Mouse (Mus musculus): ENCODE measurements around the gene Lrp2.
"Not testable (repeated sequence)": the region's sequence is repeated elsewhere in the genome, so short reads cannot be mapped to it uniquely, and the experiment has no call there.

Gene Lrp2

DNA sequence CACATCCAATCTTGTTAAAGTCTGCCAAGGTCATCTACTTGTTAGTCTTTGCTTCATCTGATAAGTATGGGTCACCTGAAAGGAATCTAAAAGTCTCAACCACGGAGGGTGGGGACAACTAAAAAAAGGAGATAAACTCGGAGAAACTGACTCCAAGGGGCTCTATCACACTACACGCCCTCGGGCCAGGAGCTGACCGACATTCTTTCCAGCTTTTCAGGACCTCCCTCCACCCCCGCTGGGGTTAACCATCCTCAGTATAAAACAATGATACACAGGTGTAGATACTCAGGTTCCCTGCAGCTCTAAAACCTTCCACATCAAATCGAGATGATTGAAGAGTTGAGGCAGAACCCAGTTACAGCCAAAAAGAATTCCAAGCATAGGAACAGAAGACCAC, 3.0 kb downstream of the Lrp2 start:
- no peak for DNase-seq (ENCODE audit: low spot score in 2 of 2)

DNA sequence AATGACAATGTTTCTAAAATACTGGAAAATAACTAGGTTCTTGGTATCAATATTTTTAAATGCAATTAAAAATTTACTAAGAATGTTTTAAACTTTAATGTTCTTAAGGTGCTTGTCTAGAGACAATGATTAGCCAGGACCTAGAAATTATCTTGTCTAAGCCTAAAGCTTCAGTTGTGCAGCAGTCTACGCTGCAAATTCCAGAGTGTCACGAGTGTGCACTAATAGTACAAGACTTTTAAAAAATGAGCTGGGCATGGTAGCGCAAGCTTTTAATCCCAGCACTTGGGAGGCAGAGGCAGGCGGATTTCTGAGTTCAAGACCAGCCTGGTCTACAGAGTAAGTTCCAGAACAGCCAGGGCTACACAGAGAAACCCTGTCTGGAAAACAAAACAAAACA, 3.8 kb downstream of the Lrp2 start:
- DNase-seq (ENCODE audit: low spot score in 2 of 2) = not testable (repeated sequence)

GRCm38 (mm10) chr2:69580091-69580490, 5.8 kb downstream of the Lrp2 start:
- DNase-seq (ENCODE audit: low spot score in 2 of 2) = no peak

- DNase-seq (ENCODE audit: low spot score in 2 of 2) = no peak
Measured at GRCm38 (mm10) chr2:69578206-69578605, 7.7 kb downstream of the Lrp2 start.

- no peak for DNase-seq (ENCODE audit: low spot score in 2 of 2)
Measured at GRCm38 (mm10) chr2:69576531-69576930, 9.3 kb downstream of the Lrp2 start.

DNA sequence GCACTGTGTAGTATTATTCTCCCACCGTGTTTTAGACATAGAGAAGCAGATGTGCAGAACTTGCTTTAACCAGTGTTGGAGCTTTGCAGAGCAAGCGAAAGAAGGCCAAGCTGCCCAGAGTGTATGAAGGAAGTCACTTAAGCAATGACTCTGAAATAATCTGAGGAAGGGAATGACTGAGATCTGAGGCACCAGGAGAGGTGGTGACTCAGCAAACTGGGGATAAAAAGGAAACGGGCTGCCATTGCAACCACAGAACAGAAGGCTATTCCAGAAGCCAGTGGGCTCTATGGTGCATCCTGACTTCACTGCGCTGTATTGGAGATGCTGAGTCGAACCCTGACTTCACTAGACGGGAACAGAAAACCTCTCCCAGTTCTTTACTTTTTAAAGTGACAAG, 10.9 kb downstream of the Lrp2 start:
- no peak for DNase-seq (ENCODE audit: low spot score in 2 of 2)

DNA sequence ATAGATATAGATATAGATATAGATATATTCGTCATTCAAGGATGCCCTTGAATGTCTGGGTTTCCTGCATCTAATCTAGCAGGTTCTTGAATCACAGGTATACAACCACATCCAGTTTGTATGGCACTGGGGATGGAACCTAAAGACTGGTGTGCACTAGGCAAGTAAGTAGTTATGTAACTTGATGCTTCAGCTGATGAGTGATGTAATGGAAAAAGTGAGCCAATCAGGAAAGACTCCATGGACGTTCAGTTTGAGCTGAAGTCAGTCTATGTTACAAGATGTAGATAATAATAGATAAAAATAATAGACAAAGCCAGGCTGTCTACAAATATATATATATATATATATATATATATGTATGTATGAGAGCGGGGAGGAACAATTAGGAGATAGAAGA, 11.6 kb downstream of the Lrp2 start:
- no peak for DNase-seq (ENCODE audit: low spot score in 2 of 2)

DNA sequence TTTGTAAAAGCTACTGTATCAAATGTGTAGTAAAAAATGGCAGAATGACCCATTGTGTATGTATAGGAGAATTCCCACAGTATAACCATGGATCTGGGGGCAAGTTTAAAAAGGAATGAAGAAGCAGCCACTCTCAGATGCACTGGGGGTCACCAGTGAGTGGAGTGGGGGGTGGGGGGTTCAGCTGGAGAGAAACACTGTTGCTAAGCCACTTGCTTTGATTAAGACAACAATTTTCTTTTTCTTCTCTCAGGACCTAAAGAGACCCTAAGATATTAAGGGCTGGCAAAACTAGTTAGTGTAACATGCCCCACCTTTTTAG, 12.2 kb downstream of the Lrp2 start:
- no peak for DNase-seq (ENCODE audit: low spot score in 2 of 2)

DNA sequence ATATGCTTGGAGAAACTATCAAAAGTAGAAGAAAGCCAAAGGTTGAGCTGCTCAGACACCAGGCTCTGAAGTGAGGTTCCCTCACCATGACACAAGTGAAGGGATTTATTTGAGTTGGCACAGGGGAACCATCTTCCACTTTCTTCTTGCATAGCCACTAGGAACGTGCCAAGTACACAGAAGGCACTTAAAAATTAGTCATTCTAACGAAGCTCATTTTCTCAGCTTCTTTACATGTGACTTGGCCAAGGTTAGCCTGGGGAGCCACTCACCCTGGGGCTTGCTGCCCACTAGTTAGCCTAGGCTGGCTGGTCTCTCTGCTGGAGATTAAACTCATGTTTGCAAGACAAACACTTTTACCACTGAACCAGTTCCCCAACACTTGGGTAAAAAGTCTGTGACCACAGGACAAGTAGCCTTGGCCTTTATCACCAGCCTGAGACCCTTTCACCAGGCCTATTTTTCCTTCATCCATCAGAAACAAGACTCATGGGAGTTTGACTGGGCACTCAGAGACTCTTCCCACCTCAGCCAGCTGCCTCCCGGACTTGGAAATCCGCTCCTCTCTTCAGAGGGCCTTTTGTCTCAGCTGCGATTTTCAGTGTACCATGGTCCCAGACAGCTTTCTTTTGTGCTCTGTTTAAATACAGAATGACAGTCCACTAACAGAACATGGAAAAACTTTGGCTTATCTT, 12.7 kb downstream of the Lrp2 start:
- no peak for DNase-seq (ENCODE audit: low spot score in 2 of 2)

GRCm38 (mm10) chr2:69570556-69570955, 15.3 kb downstream of the Lrp2 start:
- DNase-seq (ENCODE audit: low spot score in 2 of 2) = no peak

DNA sequence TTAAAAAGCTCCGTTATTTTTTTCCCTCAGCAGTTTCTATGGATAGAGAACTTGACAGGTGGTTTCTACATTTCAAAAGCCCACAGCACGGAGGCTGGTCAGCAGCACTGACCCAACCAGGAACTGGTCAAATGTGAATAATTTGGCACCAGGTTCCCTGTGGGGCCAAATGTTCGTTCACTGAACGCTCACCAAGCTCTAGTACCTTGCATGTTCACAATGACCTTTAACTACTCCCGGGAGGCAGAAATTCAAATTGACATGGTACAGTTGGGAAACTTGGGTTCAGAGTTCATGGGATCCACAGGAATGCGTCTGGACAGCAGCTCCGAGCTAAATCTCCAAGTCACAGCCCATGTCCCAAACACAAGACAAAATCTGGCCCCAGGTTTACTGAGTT, 19.6 kb downstream of the Lrp2 start:
- no peak for DNase-seq (ENCODE audit: low spot score in 2 of 2)

DNA sequence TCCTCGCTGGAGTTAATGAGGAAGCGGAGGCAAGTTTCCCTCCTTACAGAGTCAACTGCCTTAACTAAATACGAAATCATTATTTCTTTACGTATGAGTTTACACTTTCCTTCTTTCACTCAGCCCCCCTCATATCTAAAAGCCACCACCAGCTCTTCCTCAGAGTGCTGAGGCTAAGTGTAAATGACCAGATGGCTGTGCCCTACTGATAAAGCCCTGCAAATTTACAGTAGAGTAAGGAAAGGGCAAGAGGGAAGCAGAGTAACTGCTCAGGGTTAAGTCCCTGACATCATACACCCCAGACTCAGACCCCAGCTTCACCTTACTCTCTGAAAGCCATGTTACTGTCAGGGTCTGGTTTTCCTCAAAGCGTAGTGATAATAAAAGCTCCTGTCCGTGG, 22.4 kb downstream of the Lrp2 start:
- no peak for DNase-seq (ENCODE audit: low spot score in 2 of 2)

DNA sequence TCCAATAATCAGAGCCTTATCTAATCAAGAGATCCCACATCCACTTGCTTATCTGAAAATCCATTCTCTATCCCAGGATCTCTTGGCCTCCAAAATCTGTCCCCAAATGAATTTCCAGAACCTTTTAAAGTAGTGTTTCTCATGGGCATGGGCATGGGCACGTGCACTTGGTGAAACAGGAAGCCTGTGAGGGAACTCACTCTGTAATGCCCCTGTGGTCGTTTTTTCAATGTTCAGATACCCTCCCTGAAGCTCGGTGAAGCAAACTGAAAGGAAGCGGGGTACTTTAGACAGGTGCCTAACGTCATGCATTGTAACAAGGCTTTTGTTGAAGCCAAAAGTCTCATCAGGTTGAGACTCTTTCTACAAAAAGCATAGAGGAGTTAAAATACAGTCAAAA, 23.1 kb downstream of the Lrp2 start:
- no peak for DNase-seq (ENCODE audit: low spot score in 2 of 2)

- no peak for DNase-seq (ENCODE audit: low spot score in 2 of 2)
Measured at GRCm38 (mm10) chr2:69560221-69560620, 25.6 kb downstream of the Lrp2 start.

DNA sequence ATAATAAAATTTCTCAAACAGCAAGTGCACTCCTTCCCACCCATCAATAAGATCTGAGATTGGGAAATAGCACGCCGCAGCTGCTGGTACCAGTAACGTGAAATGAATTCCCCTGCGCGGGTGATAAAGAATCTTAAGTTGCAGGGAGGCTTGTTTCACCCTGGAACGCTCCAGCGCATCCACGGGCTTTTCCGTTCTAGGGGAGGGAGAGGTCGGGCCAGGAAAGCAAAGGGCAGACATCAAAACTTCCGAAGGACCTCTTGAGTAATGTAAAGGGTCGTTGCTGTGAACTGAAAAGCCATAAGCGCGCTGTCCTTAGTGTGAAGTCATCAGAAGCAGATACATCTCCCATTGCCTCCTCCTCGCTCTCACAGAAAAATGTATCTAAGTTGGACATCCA, 26.5 kb downstream of the Lrp2 start:
- no peak for DNase-seq (ENCODE audit: low spot score in 2 of 2)

DNA sequence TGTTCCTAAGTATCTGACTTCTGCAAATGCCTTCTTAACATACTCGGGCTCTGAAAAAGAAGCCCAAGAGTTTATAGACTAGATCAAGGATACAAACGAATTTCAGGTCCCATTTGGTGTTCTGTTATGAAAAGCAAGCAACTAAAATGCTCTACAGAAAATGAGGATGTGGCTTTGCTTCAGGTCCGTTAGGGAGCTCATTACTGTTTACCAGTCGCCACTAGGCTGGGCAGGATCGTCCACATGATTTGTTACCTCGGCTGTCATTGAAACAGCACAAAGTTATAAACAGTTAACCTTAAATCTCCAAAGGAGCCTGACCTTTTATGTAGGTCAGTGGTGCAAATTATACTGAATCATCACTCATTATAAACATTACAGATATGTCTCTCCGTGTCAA, 29.2 kb downstream of the Lrp2 start:
- DNase-seq (ENCODE audit: low spot score in 2 of 2) = no peak

- no peak for DNase-seq (ENCODE audit: low spot score in 2 of 2)
Measured at GRCm38 (mm10) chr2:69551639-69552038, 34.2 kb downstream of the Lrp2 start.

GRCm38 (mm10) chr2:69546823-69547222, 39.0 kb downstream of the Lrp2 start:
- no peak for DNase-seq (ENCODE audit: low spot score in 2 of 2)

DNA sequence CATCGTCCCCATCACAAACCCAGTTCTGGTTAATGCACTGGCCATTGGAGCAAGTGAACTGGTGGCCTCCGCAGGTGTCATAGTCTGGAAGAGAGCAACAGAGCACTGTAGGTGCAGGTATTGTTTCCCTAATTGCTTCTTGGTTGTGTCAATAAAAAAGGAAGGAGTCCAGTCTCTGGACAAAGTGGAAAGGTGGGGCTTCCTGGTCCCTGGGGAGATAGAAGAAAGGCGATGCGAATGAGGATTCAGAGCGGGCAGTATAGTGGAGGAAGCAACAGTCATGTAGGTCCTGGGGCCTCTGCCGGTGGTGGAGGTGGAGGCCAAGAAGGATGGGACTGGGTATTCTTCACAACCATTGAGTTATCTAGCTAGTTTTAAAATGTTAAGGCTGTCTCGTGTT, 49.8 kb downstream of the Lrp2 start:
- no peak for DNase-seq (ENCODE audit: low spot score in 2 of 2)

GRCm38 (mm10) chr2:69531528-69532055, 54.3 kb downstream of the Lrp2 start:
- no peak for DNase-seq (ENCODE audit: low spot score in 2 of 2)

DNA sequence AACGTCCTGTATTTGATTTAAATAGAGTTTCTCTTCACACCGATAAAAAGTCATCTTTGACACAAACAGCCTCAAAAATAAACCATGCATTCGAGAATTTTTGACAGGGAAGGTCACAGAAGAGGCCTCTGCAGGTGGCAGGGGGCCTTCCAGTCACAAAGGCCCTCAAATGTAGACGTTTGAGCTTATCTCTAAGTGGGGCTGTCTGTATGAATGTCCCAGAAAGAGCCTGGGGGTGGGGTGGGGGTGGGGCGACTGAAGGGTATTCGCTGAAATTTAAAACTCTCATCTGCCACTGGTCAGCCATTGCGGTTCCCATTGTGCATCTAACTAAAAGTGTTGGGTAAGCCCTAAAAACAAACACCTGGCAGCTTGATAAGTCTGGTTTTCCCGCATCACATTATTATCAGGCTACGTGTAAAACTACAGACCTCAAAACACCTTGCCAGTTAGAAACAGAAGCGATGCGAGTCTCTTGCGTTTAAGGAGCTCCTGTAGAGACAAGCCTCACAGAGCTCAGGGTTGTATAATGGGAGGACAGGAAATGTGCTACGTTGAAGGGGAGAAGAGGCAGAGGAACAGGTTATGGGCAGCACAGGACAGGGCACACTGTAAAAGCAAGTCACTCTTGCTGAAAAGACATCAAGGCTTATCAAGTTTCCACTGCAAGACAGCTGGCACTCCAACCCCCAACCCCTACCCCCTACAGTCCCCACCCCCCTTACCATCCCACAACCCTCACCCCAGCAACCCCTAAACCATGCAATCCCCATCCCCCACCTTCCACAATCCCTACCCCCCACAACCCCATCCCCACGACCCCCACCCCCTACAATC, 55.0 kb downstream of the Lrp2 start:
- no peak for DNase-seq (ENCODE audit: low spot score in 2 of 2)

- DNase-seq (ENCODE audit: low spot score in 2 of 2) = no peak
Measured at GRCm38 (mm10) chr2:69530126-69530525, 55.7 kb downstream of the Lrp2 start.

DNA sequence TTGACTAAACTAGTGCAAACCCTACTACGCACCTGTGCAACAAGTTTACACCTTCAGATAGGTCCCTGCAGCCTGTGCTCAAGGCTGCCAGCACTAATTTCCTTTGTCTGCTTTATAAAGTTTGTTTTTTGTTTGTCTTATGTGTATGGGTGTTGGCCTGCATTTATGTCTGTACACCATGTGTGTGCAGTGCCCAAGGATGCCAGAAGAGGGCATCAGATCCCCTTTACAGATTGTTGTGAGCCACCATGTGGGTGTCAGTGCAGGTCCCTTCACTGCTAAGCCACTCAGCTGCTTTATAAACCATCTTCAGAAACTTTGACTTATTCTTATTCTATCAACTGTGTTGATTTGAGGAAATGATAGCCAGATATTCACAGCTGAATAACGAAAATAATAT, 65.6 kb downstream of the Lrp2 start:
- no peak for DNase-seq (ENCODE audit: low spot score in 2 of 2)
